Mouse (Mus musculus) gastrocnemius, postnatal 4 days (tissue): Measurements from ENCODE around the gene Dnmt3a. TPM values are rescaled to one million over a fixed set of nuclear protein-coding genes. Genes with fewer than 3 reads are reported as not detected.
"Not testable (repeated sequence)": the region's sequence is repeated elsewhere in the genome, so short reads cannot be mapped to it uniquely, and the experiment has no call there.

Experiments
- DNase-seq, 2 experiments: peaks; one replicate each; pipeline ENCODE4 v3.0.0; 2021 to 2022; ENCODE audit warnings: low spot score in 2 of 2, mixed read lengths in 2 of 2
- total RNA-seq, 2 experiments: library from RNA; stranded (reverse); gene quantifications; 2 replicates each; pipeline ENCODE4 v1.2.3; 2021

The Dnmt3a gene
- total RNA-seq, 2 experiments from 2014 or later: 155 to 169 TPM

DNA sequence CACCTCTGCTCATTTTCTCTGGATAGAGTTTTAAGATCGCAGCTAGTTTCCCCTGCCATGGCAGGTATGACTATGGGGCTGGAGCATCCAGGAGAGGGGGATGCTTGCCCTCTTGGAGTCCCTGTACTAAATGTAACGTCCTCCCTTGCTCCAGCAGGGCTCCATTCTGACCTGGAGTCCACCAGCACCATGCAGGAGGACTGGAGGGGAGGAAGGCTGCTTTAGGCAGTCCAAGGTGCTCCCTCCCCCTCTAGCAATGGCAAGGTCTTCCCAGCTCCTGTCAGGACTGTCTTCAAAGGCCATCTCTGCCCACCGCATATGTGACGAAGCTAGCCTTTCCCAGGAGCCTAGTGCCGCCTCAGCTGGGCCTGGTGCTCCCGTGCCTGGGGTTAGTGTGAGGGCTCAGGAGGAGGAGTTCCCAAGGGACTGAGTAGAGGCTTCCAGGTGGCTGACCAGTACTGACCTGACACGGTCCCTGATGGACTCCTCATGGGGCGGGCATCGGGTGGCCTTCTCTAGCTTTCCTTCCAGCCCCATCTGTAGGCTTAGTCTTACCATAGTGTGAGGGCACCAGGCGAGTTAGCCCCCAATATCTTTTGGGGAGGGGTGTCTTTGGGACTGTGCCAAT is 104.8 kb downstream of the Dnmt3a start:
- no peak for DNase-seq

DNA sequence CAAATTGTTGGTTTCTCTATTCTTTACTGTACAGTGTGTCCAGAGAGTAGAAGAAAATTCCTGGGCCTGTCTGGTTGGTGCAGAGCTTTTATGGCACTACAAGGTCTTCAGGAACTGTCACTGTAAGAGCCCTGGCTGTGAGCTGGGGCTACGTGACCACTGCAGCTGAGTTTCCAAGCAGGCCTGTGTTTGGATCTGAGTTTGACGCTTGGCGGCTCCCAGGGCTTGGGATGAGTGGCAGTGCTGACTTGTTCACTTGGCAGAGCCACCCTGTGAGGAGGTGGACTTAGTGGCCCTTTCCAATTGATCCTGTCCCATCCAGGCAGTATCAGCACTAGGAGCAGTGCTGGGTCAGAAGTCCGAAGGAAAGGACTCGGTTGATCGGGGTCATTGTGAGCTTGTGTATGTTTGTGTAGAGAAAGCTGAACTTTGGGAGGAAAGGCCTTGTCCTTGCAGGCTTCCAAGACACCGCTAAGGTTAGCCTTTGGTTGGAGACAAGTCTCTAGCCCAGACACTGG is 106.1 kb downstream of the Dnmt3a start:
- DNase-seq: no peak

DNA sequence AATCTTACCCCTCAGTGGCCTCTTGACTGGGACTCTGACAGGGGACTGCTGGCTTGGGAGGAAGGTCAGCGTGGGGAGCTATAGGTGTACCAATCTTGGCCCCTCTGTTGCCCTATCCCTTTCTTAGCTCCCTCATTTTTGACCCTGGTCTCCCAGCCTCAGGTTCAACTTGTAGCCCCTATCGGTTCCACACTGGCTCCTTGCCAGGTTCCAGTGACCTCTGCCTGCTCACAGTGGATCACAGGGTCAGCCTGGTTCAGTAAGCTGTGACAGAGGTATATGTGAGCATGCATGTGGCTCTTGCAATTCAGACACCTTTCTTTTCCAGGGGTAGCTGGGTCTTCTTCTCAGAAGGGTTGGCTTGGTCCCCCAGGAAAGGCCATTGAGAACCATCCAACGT is 110.0 kb downstream of the Dnmt3a start:
- DNase-seq: no peak

DNA sequence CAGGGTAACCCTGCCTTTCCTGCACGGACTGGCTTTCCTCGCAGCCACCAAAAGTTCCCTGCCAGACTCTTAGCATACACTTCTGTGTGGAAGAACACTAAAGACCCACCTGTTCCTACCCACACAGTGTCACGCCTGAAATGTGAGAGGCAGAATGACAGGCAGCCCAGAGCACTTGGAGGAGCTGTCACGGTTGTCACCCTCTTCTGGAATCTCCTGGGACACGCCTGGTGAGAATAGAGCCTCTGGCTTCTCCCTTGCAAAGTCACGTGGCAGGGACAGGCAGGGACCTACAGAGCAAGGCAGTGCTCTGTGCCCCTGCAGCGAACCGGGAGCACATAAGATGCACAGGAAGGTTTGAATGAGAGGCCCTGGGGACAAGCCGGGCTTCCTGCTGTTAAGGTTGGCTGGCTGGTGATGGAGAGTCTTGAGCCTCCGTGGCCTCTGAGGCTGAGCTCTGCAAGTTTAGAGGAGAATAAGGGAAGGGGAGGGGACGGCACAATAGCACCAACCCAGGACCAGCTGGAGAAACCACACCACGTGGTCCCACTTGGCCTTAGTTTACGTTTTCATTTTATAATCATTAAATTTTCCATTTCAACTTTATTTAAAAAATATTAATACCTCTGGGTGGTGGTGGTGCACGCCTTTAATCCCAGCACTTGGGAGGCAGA is 112.0 kb downstream of the Dnmt3a start:
- DNase-seq: no peak

DNA sequence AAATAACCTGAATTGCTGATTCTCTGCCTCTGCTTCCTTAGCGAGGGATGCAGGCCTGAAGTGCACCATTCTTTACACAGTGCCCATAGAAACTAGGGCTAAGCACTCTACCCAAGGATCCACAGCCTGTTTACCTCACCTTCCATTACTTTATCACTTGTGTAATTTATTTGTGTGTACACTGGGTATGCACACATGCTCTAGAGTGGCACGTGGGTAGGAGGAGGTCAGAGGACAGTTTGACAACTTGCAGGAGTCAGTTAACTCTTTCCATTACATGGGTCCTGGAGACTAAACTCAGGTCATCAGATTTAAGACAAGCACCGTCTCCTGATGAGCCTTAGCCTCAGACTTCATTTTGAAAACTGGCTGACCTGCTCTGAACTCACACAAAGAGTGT is 112.8 kb downstream of the Dnmt3a start:
- no peak for DNase-seq

DNA sequence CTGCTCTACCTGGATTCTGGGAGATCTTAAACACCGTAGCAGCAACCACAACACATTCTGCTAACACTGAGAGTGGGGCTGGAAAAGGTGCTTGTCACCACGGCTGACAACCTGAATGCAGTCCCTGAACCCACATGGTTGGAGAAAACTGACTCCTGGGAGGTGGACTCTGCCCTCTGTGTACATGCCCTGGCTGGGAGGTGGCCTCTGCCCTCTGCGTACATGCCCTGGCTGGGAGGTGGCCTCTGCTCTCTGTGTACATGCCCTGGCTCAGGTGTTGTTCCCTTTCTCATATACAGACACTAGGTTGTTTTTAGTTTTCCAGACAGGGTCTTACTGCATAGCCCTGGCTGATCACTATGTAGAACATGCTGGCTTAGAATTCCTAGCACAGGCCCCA is 113.6 kb downstream of the Dnmt3a start:
- DNase-seq: no peak

DNA sequence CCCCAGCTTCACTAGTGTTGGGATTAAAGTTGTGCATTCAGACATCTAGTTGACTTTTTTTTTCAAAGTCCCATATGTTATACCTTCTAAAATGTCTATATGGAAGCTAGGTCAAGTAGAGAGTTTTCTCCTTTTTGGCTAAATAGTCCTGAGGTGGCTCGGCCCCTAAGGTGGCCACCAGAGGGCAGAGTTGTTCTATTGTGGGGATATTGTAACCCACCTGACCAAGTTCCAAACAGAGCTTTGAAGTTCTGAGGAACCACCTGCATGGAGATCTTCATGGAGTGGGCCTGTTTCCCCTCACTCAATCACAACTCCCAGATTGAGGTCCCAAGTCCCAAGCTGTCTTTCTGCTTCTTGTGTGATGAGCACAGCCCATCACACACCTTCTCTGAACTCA is 120.3 kb downstream of the Dnmt3a start:
- DNase-seq: peak; percentile 41 to 65

DNA sequence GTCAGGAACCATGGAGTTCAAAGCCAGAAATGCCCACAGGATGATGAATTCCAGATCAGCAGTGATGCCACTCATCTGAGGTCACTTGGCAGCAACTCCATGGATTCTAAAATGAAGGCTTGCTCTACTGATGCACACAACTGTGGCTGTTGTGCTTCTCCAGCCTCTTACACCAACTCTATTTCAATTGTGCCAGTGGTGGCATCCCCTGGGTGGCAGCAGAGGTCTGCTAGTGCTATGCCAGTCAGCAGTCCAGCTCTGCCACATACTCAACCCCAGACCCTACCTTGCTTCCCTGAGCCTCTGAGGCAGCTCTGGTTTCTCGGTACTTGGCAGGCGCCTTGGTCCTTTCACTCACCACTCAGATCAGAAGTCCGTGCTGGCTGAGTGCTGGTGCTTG is 123.0 kb downstream of the Dnmt3a start:
- DNase-seq: no peak

DNA sequence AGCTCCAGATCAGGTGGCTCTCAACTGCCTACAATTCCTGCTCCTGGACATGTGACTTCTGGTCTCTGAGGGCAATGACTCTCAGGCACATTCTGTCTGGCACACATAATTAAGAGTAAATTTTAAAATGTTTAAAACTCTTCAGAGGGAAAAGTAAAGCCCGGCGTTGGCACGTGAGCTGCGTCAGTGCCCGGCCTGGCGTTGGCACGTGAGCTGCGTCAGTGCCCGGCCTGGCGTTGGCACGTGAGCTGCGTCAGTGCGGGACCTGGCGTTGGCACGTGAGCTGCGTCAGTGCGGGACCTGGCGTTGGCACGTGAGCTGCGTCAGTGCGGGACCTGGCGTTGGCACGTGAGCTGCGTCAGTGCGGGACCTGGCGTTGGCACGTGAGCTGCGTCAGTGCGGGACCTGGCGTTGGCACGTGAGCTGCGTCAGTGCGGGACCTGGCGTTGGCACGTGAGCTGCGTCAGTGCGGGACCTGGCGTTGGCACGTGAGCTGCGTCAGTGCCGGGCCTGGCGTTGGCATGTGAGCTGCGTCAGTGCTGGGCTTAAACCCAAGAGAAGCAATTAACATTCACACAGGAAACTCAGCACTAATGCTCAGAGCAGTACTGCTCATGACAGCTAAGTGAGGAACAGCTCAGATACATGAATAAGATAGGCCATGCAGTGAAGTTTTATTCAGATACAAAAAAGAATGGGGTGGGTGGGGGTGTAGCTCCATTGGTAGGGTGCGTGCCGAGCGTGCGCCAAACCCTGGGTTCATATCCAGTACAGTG is 124.5 kb downstream of the Dnmt3a start:
- DNase-seq: not testable (repeated sequence)

DNA sequence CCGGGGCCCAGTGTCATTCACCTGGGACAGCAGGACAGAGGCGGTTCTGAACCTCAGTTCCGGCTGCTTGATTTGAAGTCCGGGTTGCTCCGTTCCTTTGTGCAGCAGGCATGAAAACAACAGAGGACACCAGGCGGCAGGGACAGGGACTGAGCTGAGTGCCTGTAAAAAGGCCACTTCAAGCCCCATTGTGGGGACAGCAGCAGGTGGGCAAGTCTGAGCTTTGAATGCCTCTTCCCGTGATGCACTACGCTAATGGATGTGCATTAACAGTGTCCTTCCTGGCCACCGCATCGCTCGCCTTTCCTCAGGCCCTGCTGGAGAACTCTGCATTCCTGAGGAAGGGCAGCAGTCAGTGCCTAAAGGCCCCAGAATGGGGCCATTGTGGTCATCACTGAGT is 136.2 kb downstream of the Dnmt3a start:
- no peak for DNase-seq

DNA sequence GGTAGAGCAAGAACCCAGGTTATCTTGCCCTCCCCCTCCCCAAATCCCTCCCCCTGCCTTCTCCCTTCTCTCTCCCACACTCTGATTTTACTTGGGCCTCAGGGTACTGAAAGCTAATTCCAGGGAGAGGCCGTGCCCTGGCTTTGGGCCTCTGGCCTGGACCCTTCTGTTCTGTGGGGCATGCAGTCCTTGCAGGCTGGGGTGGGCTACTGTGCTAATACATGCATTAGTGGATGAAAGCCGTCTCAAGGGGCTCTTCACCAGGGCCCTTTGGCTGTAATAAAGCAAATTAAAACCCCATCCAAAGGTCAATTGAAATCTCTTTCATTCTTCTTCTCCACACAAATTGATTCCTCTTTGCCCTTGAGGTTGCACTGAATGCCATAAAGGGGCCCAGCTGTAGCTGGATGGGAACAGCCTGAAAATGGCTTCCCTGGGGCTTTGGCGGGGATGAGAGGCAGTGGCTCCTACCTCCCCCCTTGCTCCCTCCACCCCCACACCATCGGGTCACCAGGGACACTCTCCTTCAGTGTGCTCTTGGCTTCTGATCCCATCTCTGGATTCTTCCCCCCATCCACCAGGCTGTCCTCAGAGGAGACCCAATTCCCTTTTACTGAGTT is 138.8 kb downstream of the Dnmt3a start:
- DNase-seq: no peak

DNA sequence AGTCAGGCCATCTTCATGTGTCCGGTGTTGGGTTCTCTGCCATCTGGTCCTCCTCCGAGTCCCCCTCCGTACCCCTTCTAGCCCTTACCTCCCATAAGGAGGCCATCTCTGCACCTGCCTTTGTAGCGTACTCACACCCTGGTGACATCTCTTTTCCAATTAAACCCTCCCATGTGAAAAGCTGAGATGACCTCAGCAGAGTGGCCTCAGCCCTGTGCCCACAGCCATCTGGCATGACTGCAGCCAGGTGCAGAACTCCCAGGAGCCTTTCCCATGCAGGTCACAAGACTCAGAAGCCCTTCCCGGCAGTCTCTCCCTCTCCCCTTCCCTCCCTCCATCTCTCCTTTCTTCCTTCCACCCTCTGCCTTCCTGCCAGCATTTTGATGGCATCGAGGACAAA is 141.7 kb downstream of the Dnmt3a start:
- no peak for DNase-seq

DNA sequence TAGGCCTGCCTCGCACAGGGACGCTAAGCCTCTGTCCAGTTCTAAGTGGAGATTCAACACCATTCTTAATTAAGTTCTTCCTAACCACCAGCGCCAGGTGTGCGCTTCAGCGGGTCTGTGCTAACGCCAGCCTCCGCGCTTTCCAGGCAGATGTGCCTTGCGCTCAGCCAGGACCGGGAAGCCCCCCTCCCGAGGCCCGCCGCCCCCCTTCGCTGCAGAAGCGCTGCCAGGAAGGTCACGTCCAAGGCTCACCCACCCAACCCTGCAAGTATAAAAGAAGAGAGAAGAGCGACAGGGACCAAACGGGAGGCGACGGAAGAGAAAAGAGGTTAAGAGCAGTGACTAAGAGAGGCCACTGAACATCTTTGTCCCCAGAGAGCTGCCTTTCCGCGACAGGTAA is 148.8 kb downstream of the Dnmt3a start, which contains the start of gene Pomc:
Gene Pomc (plus strand): TSS at position 301 of the 400 bp plus-strand sequence.
- DNase-seq: no peak

DNA sequence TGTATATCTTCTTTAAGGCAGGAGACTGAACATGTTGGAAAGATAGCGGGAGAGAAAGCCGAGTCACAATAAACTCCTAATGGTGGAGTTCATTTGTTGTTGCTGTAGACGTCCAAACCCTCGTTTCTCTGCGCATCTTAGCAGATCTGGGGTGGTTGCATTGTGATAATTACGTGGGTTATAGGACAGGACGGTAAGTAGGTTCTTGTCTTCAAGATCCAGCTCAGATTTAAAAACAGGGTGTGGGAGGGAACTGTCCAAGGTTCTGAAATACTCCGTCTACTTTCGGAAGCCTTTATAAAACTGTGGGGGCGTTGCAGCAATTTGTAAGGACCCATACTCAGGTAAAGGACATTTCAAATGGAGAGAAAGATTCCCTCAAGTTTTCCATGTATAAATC is 149.6 kb downstream of the Dnmt3a start:
- DNase-seq: no peak

DNA sequence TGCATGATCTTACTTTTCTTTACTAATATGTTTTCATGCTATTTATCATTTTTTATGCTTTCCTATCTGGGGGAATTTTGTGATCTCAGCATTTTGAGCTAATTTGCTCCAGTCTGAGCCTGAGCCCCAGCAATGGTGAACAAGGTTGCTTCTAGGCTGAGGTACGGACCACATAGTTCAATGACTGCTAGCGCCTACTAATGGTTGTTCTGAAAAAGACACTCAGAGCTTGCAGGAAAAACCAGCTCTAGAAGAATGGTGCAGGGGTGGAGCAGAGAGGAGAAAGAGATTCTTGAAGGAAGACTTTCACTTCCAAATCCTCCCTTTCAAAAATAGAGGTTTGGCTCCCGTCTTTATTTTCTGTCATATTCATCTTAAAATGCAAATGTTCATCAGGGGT is 150.5 kb downstream of the Dnmt3a start:
- DNase-seq: no peak

DNA sequence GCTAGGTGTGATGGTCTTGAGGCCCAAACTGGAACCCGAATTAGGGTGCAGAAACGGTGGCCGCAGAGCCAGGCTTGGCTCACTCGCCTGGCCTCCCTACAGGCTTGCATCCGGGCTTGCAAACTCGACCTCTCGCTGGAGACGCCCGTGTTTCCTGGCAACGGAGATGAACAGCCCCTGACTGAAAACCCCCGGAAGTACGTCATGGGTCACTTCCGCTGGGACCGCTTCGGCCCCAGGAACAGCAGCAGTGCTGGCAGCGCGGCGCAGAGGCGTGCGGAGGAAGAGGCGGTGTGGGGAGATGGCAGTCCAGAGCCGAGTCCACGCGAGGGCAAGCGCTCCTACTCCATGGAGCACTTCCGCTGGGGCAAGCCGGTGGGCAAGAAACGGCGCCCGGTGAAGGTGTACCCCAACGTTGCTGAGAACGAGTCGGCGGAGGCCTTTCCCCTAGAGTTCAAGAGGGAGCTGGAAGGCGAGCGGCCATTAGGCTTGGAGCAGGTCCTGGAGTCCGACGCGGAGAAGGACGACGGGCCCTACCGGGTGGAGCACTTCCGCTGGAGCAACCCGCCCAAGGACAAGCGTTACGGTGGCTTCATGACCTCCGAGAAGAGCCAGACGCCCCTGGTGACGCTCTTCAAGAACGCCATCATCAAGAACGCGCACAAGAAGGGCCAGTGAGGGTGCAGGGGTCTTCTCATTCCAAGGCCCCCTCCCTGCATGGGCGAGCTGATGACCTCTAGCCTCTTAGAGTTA is 154.2 kb downstream of the Dnmt3a start:
- peak; percentile 70 to 86 for DNase-seq

DNA sequence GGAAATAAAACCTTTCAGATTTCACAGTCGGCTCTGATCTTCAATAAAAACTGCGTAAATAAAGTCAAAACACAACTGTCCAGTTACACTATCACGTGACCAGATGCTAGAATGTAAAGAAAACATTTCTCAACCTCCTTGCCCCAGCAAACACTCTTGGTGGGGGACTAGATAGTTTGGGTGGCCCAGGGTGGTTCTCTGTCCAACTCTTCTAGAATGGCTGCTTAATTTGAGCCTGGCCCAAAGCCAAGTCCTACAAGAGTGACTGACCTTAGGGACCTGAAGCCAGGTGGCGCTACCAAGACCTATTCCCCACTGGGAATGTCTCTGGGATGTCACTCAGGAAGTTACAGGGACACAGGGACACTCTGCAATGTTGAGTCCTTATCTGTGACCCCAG is 154.7 kb downstream of the Dnmt3a start:
- no peak for DNase-seq
